Mouse (Mus musculus): ENCODE measurements around the gene Olfr1176. TPM values are rescaled to one million over a fixed set of nuclear protein-coding genes. Genes with fewer than 3 reads are reported as not detected.
A peak's percentile ranks its signal among the peaks of the same experiment; 100 is the strongest.

Gene Olfr1176
- polyA plus RNA-seq (2016; fragmentation: Nextera tagmentation; extraction: Ambion mirVana), result not detected in 2 replicates

DNA sequence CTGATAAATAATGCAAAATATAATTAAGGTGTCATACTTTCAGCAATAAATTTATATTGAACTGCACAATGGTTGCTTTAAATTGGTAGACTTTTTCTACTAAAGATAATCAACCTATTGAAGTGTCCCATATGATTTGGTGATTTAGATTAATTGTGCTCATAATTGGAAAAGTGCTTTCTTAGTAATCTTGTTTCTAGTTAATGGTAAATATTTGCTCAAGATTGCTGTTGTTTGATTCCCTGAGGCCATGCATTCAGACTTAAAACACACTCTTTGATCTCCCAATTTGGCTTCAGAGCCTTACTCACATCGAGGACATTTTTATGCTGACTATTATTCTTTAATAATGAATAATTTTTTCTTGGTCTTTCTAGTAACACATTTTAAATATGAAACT lies at the start of gene Olfr1176:
Olfr1176 (plus strand) TSS at position 301 of the 400 bp plus-strand sequence.
- WGBS, result 63% methylated on average over 1 of the region's 1 CpGs
- ATAC-seq (ENCODE audit: low FRiP score), result no peak
- Histone ChIP-seq H3K27me3 (no peaks in the 10 kb centered on the region), H3K27ac (no peak within 1 kb of the TSS), H3K9ac (no peak within 1 kb of the TSS), H3K4me3 (replicated peaks) (no peak within 1 kb of the TSS), H3K9me3 (no peaks in the 10 kb centered on the region), H3K36me3 (replicated peaks) (no peaks in the 10 kb centered on the region), H3K4me2 (no peak within 1 kb of the TSS), H3K4me1 (no peaks in the 10 kb centered on the region)

DNA sequence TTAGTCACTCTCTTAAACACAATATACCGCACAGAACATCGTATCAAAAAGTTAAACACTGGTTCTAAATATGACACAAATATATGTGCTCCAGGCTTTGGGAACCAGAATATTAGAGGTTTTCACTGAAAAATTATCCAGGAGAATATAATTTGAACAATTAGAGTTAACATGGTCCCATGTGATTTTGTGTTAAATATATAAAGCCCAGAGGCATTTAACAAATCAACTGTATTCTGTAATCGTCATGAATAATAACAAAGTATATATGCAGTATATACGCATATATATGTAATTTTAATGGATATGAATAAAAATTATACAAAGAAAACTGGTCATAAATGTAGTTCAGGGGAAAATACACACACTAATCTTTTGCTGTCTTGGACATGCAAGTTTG lies 21.5 kb upstream of the Olfr1176 start, which contains the start of gene Olfr1174-ps:
Olfr1174-ps (minus strand) TSS at position 101 of the 400 bp plus-strand sequence.
- Histone ChIP-seq H3K27ac (no peak within 1 kb of the TSS), H3K27me3 (no peaks in the 10 kb centered on the region), H3K4me3 (replicated peaks) (no peak within 1 kb of the TSS), H3K9ac (no peak within 1 kb of the TSS), H3K9me3 (no peaks in the 10 kb centered on the region), H3K4me2 (no peak within 1 kb of the TSS), H3K36me3 (replicated peaks) (no peaks in the 10 kb centered on the region), H3K4me1 (no peaks in the 10 kb centered on the region)
- WGBS, result 93% methylated on average over 4 of the region's 4 CpGs
- ATAC-seq (ENCODE audit: low FRiP score), result no peak

DNA sequence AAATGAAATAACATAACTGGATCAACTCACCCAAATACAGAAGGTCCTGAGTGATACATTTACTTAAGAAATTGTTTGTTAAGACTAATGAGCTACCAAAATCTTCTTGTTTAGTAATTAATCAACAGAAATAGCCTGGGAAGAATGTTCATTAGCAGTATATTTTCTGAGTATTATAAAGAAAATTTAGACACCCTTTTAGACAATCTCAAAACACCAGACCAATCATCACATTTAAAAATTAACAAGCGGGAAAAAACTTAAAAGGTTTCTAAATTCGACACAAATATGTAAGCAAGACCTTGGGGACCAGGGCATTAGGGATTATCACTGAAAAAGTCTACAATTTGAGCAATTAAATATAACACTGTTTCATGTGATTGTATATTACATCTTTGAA lies 9.4 kb upstream of the Olfr1176 start, which contains the start of gene Olfr1175-ps:
Olfr1175-ps (minus strand) TSS at position 101 of the 400 bp plus-strand sequence.
- Histone ChIP-seq H3K4me1 (no peaks in the 10 kb centered on the region), H3K27ac (no peak within 1 kb of the TSS), H3K36me3 (replicated peaks) (no peaks in the 10 kb centered on the region), H3K9ac (no peak within 1 kb of the TSS), H3K4me2 (no peak within 1 kb of the TSS), H3K9me3 (no peaks in the 10 kb centered on the region), H3K27me3 (no peaks in the 10 kb centered on the region), H3K4me3 (replicated peaks) (no peak within 1 kb of the TSS)
- ATAC-seq (ENCODE audit: low FRiP score), result no peak
- 91% methylated on average over 2 of the region's 2 CpGs for WGBS

DNA sequence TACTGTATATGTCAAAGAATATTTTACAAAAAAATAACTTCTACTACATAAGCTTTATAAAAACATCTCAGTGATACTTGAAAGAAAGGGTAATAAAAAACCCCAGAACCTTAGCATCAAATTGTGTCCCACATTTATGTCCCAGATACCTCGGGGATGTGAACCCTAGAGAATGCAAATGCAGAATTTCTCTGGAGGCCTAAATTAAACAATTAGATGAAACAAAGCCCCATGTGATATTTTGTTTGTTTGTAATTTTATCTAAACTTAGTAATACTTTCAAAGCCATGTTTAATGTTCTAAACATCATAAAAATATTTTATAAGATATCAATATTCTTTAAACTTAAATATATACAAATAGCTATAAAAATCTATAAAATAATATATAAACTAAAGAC lies 9.9 kb downstream of the Olfr1176 start, which contains the start of gene Olfr1177-ps:
Olfr1177-ps (minus strand) TSS at position 101 of the 400 bp plus-strand sequence.
- Histone ChIP-seq H3K9ac (no peak within 1 kb of the TSS), H3K36me3 (replicated peaks) (no peaks in the 10 kb centered on the region), H3K27ac (no peak within 1 kb of the TSS), H3K9me3 (no peaks in the 10 kb centered on the region), H3K4me3 (replicated peaks) (no peak within 1 kb of the TSS), H3K4me1 (no peaks in the 10 kb centered on the region), H3K27me3 (no peaks in the 10 kb centered on the region), H3K4me2 (no peak within 1 kb of the TSS)
- no peak for ATAC-seq (ENCODE audit: low FRiP score)
- WGBS, result 75% methylated on average over 1 of the region's 1 CpGs

DNA sequence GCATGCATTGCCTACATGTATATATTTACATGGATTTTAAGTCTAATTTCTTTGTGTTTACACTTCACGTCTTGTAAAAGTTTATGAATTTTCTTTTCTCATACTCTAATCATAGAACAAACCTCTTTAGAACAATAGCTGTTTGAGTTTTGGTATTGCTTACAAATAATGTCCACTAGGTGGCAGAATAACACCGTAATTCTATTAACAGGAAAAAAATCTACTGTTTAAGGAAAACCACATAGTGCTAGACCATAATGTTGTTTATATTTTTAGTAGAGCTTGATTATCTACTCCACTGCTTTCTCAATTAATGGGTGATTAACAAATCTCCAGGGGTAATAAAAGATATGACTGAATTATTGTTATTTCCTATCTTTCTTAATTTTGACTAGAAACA lies 19.8 kb downstream of the Olfr1176 start:
- no peaks in the 10 kb centered on the region for H3K36me3 ChIP-seq (replicated peaks)
- peak; percentile 44; the same call in 1 of the 2 replicates for ATAC-seq (ENCODE audit: low FRiP score)
- H3K27me3 ChIP-seq, result no peaks in the 10 kb centered on the region
- H3K9ac ChIP-seq, result no peak overlapping the region
- H3K4me2 ChIP-seq, result no peak overlapping the region
- no peaks in the 10 kb centered on the region for H3K9me3 ChIP-seq
- H3K4me3 ChIP-seq (replicated peaks), result no peak overlapping the region
- 1% methylated on average over 2 of the region's 2 CpGs for WGBS
- no peaks in the 10 kb centered on the region for H3K4me1 ChIP-seq
- no peak overlapping the region for H3K27ac ChIP-seq

DNA sequence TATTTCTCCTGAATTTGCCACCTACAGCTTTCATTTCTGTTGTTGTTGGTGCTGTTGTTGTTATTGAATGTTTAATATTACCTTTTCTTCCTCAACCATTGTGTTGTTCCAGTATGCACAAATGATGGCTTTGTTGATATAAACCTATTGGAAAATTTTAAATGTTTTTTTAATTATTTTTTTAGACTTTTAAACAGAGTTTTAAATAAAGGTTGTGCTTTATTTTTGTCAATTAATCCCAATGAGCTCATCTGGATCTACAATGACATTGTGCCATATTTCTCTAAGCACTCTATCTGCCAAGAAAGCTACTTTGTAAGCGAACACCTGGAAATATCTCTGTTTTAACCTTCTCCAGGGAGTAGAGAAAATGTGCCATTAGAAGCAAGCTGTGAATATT lies 50.2 kb downstream of the Olfr1176 start, which contains the start of gene Olfr1178:
Olfr1178 (plus strand) TSS at position 301 of the 400 bp plus-strand sequence.
- Histone ChIP-seq H3K27ac (no peak within 1 kb of the TSS), H3K9me3 (no peaks in the 10 kb centered on the region), H3K4me3 (replicated peaks) (no peak within 1 kb of the TSS), H3K9ac (no peak within 1 kb of the TSS), H3K4me1 (no peaks in the 10 kb centered on the region), H3K27me3 (no peaks in the 10 kb centered on the region), H3K4me2 (no peak within 1 kb of the TSS), H3K36me3 (replicated peaks) (no peaks in the 10 kb centered on the region)
- no peak for ATAC-seq (ENCODE audit: low FRiP score)
- 86% methylated on average over 1 of the region's 1 CpGs for WGBS

Other genes with a start within 250 kb of the Olfr1176 start
- gene Olfr1164, start 242.8 kb upstream of the Olfr1176 start, polyA plus RNA-seq (2016; fragmentation: Nextera tagmentation; extraction: Ambion mirVana), result not detected in 2 replicates
- not detected in 2 replicates for gene Olfr1166, start 208.4 kb upstream of the Olfr1176 start, polyA plus RNA-seq (2016; fragmentation: Nextera tagmentation; extraction: Ambion mirVana)
- gene Olfr1167, start 181.5 kb upstream of the Olfr1176 start, polyA plus RNA-seq (2016; fragmentation: Nextera tagmentation; extraction: Ambion mirVana), result not detected in 2 replicates
- gene Olfr1168, start 154.8 kb upstream of the Olfr1176 start, polyA plus RNA-seq (2016; fragmentation: Nextera tagmentation; extraction: Ambion mirVana), result not detected in 2 replicates
- gene Olfr1170, start 108.4 kb upstream of the Olfr1176 start, polyA plus RNA-seq (2016; fragmentation: Nextera tagmentation; extraction: Ambion mirVana), result not detected in 2 replicates
- not detected in 2 replicates for gene Olfr1173, start 56.8 kb upstream of the Olfr1176 start, polyA plus RNA-seq (2016; fragmentation: Nextera tagmentation; extraction: Ambion mirVana)
- not detected in 2 replicates for gene Olfr1174-ps, start 21.6 kb upstream of the Olfr1176 start, polyA plus RNA-seq (2016; fragmentation: Nextera tagmentation; extraction: Ambion mirVana)
- gene Olfr1175-ps, start 9.5 kb upstream of the Olfr1176 start, polyA plus RNA-seq (2016; fragmentation: Nextera tagmentation; extraction: Ambion mirVana), result not detected in 2 replicates
- not detected in 2 replicates for gene Olfr1177-ps, start 9.8 kb downstream of the Olfr1176 start, polyA plus RNA-seq (2016; fragmentation: Nextera tagmentation; extraction: Ambion mirVana)
- gene Olfr1178, start 50.3 kb downstream of the Olfr1176 start, polyA plus RNA-seq (2016; fragmentation: Nextera tagmentation; extraction: Ambion mirVana), result not detected in 2 replicates
- gene Olfr1179, start 69.7 kb downstream of the Olfr1176 start, polyA plus RNA-seq (2016; fragmentation: Nextera tagmentation; extraction: Ambion mirVana), result not detected in 2 replicates
- not detected in 2 replicates for gene Olfr1180, start 82.4 kb downstream of the Olfr1176 start, polyA plus RNA-seq (2016; fragmentation: Nextera tagmentation; extraction: Ambion mirVana)
- gene Olfr1181, start 89.5 kb downstream of the Olfr1176 start, polyA plus RNA-seq (2016; fragmentation: Nextera tagmentation; extraction: Ambion mirVana), result not detected in 2 replicates
- not detected in 2 replicates for gene Gm13757, start 112.4 kb downstream of the Olfr1176 start, polyA plus RNA-seq (2016; fragmentation: Nextera tagmentation; extraction: Ambion mirVana)
- gene Olfr1183, start 118.1 kb downstream of the Olfr1176 start, polyA plus RNA-seq (2016; fragmentation: Nextera tagmentation; extraction: Ambion mirVana), result not detected in 2 replicates
- gene Olfr1184, start 146.9 kb downstream of the Olfr1176 start, polyA plus RNA-seq (2016; fragmentation: Nextera tagmentation; extraction: Ambion mirVana), result not detected in 2 replicates
- not detected in 2 replicates for gene Olfr1185-ps1, start 156.6 kb downstream of the Olfr1176 start, polyA plus RNA-seq (2016; fragmentation: Nextera tagmentation; extraction: Ambion mirVana)
- not detected in 2 replicates for gene Olfr1186, start 181.8 kb downstream of the Olfr1176 start, polyA plus RNA-seq (2016; fragmentation: Nextera tagmentation; extraction: Ambion mirVana)
- not detected in 2 replicates for gene Olfr1188, start 220.2 kb downstream of the Olfr1176 start, polyA plus RNA-seq (2016; fragmentation: Nextera tagmentation; extraction: Ambion mirVana)
- not detected in 2 replicates for gene Olfr1189, start 249.7 kb downstream of the Olfr1176 start, polyA plus RNA-seq (2016; fragmentation: Nextera tagmentation; extraction: Ambion mirVana)